Mouse (Mus musculus): ENCODE data around the gene Mllt1. TPM values are rescaled to one million over a fixed set of nuclear protein-coding genes. Genes with fewer than 3 reads are reported as not detected.

Gene Mllt1
- polyA plus RNA-seq, 1 experiment from 2014 or later, result 100 TPM

- ATAC-seq (ENCODE audit: low FRiP score), result peak; percentile 30; the same call in 1 of the 2 replicates
- Histone ChIP-seq H3K4me1 (peaks cover 14% of the 10 kb centered on the region), H3K9ac (no peak overlapping the region), H3K9me3 (replicated peaks) (no peaks in the 10 kb centered on the region), H3K4me3 (no peak overlapping the region), H3K4me2 (replicated peaks) (no peak overlapping the region), H3K27me3 (no peaks in the 10 kb centered on the region), H3K27ac (no peak overlapping the region), H3K36me3 (peaks cover 100% of the 10 kb centered on the region)
- 89% methylated on average over 7 of the region's 7 CpGs for WGBS
Observed at GRCm38 (mm10) chr17:56897630-56898195, 37.5 kb downstream of the Mllt1 start.

- WGBS, result 61% methylated on average over 6 of the region's 6 CpGs
- Histone ChIP-seq H3K9ac (peak overlapping the region; percentile 15; the same call in 1 of the 2 replicates), H3K9me3 (replicated peaks) (no peaks in the 10 kb centered on the region), H3K27me3 (no peaks in the 10 kb centered on the region), H3K4me2 (replicated peaks) (no peak overlapping the region), H3K27ac (peak overlapping the region; percentile 68), H3K4me3 (no peak overlapping the region), H3K4me1 (peaks cover 14% of the 10 kb centered on the region), H3K36me3 (peaks cover 100% of the 10 kb centered on the region)
- ATAC-seq (ENCODE audit: low FRiP score), result peak; percentile 68
Observed at GRCm38 (mm10) chr17:56896513-56897129, 38.6 kb downstream of the Mllt1 start.

GRCm38 (mm10) chr17:56895368-56895918 is 39.8 kb downstream of the Mllt1 start:
- Histone ChIP-seq H3K9me3 (replicated peaks) (no peaks in the 10 kb centered on the region), H3K27me3 (no peaks in the 10 kb centered on the region), H3K4me2 (replicated peaks) (no peak overlapping the region), H3K36me3 (peaks cover 96% of the 10 kb centered on the region), H3K27ac (no peak overlapping the region), H3K4me1 (peaks cover 14% of the 10 kb centered on the region), H3K4me3 (no peak overlapping the region), H3K9ac (no peak overlapping the region)
- whole genome bisulfite sequencing, result 92% methylated on average over 9 of the region's 9 CpGs
- no peak for ATAC-seq (ENCODE audit: low FRiP score)

- no peak for ATAC-seq (ENCODE audit: low FRiP score)
- Histone ChIP-seq H3K27ac (no peak overlapping the region), H3K4me3 (no peak overlapping the region), H3K4me2 (replicated peaks) (no peak overlapping the region), H3K4me1 (no peaks in the 10 kb centered on the region), H3K36me3 (peaks cover 67% of the 10 kb centered on the region), H3K9me3 (replicated peaks) (peaks cover 5% of the 10 kb centered on the region; the same call in 1 of the 2 replicates), H3K27me3 (no peaks in the 10 kb centered on the region), H3K9ac (no peak overlapping the region)
- WGBS, result 92% methylated on average over 2 of the region's 2 CpGs
Observed at GRCm38 (mm10) chr17:56890018-56890417, 45.2 kb downstream of the Mllt1 start.

- Histone ChIP-seq H3K9me3 (replicated peaks) (peaks cover 5% of the 10 kb centered on the region; the same call in 1 of the 2 replicates), H3K4me1 (no peaks in the 10 kb centered on the region), H3K27me3 (no peaks in the 10 kb centered on the region), H3K27ac (no peak overlapping the region), H3K9ac (no peak overlapping the region), H3K4me2 (replicated peaks) (no peak overlapping the region), H3K4me3 (no peak overlapping the region), H3K36me3 (peaks cover 47% of the 10 kb centered on the region)
- 70% methylated on average over 2 of the region's 3 CpGs for WGBS
- ATAC-seq (ENCODE audit: low FRiP score), result no peak
Observed at GRCm38 (mm10) chr17:56888050-56888449, 47.2 kb downstream of the Mllt1 start.

GRCm38 (mm10) chr17:56884809-56885208 is 50.4 kb downstream of the Mllt1 start:
- WGBS, result 89% methylated on average over 17 of the region's 17 CpGs
- Histone ChIP-seq H3K4me1 (no peaks in the 10 kb centered on the region), H3K9me3 (replicated peaks) (peaks cover 5% of the 10 kb centered on the region; the same call in 1 of the 2 replicates), H3K27ac (no peak overlapping the region), H3K27me3 (no peaks in the 10 kb centered on the region), H3K4me2 (replicated peaks) (no peak overlapping the region), H3K36me3 (peaks cover 19% of the 10 kb centered on the region), H3K4me3 (no peak overlapping the region), H3K9ac (no peak overlapping the region)
- ATAC-seq (ENCODE audit: low FRiP score), result no peak

- no peak for ATAC-seq (ENCODE audit: low FRiP score)
- H3K4me2 ChIP-seq (replicated peaks), result no peak overlapping the region
- no peaks in the 10 kb centered on the region for H3K4me1 ChIP-seq
- peaks cover 5% of the 10 kb centered on the region; the same call in 1 of the 2 replicates for H3K9me3 ChIP-seq (replicated peaks)
- no peak overlapping the region for H3K9ac ChIP-seq
- no peak overlapping the region for H3K27ac ChIP-seq
- H3K36me3 ChIP-seq, result peaks cover 14% of the 10 kb centered on the region
- no peaks in the 10 kb centered on the region for H3K27me3 ChIP-seq
- 70% methylated on average over 5 of the region's 5 CpGs for WGBS
- H3K4me3 ChIP-seq, result no peak overlapping the region
Observed at GRCm38 (mm10) chr17:56884331-56884730, 50.9 kb downstream of the Mllt1 start.

GRCm38 (mm10) chr17:56883612-56884011 is 51.6 kb downstream of the Mllt1 start:
- H3K9me3 ChIP-seq (replicated peaks), result peaks cover 5% of the 10 kb centered on the region; the same call in 1 of the 2 replicates
- H3K27ac ChIP-seq, result no peak overlapping the region
- no peaks in the 10 kb centered on the region for H3K4me1 ChIP-seq
- H3K4me2 ChIP-seq (replicated peaks), result no peak overlapping the region
- peaks cover 7% of the 10 kb centered on the region; the same call in 1 of the 2 replicates for H3K36me3 ChIP-seq
- 44% methylated on average over 17 of the region's 17 CpGs for WGBS
- H3K27me3 ChIP-seq, result no peaks in the 10 kb centered on the region
- H3K9ac ChIP-seq, result no peak overlapping the region
- no peak for ATAC-seq (ENCODE audit: low FRiP score)
- no peak overlapping the region for H3K4me3 ChIP-seq

GRCm38 (mm10) chr17:56877426-56877825 is 57.8 kb downstream of the Mllt1 start:
- WGBS, result 92% methylated on average over 19 of the region's 19 CpGs
- Histone ChIP-seq H3K9ac (no peak overlapping the region), H3K4me3 (no peak overlapping the region), H3K27ac (no peak overlapping the region), H3K27me3 (no peaks in the 10 kb centered on the region), H3K4me2 (replicated peaks) (no peak overlapping the region), H3K9me3 (replicated peaks) (no peaks in the 10 kb centered on the region), H3K36me3 (no peaks in the 10 kb centered on the region), H3K4me1 (no peaks in the 10 kb centered on the region)
- no peak for ATAC-seq (ENCODE audit: low FRiP score)

- Histone ChIP-seq H3K4me3 (no peak overlapping the region), H3K27ac (no peak overlapping the region), H3K27me3 (no peaks in the 10 kb centered on the region), H3K4me1 (no peaks in the 10 kb centered on the region), H3K4me2 (replicated peaks) (no peak overlapping the region), H3K9ac (no peak overlapping the region), H3K36me3 (no peaks in the 10 kb centered on the region), H3K9me3 (replicated peaks) (no peaks in the 10 kb centered on the region)
- no peak for ATAC-seq (ENCODE audit: low FRiP score)
- WGBS, result 69% methylated on average over 8 of the region's 8 CpGs
Observed at GRCm38 (mm10) chr17:56876981-56877380, 58.2 kb downstream of the Mllt1 start.

- Histone ChIP-seq H3K4me2 (replicated peaks) (no peak overlapping the region), H3K27me3 (no peaks in the 10 kb centered on the region), H3K9me3 (replicated peaks) (no peaks in the 10 kb centered on the region), H3K4me1 (no peaks in the 10 kb centered on the region), H3K9ac (no peak overlapping the region), H3K27ac (no peak overlapping the region), H3K4me3 (no peak overlapping the region), H3K36me3 (no peaks in the 10 kb centered on the region)
- ATAC-seq (ENCODE audit: low FRiP score), result no peak
- 80% methylated on average over 3 of the region's 3 CpGs for WGBS
Observed at GRCm38 (mm10) chr17:56876465-56876864, 58.8 kb downstream of the Mllt1 start.

- Histone ChIP-seq H3K4me1 (no peaks in the 10 kb centered on the region), H3K9ac (no peak within 1 kb of the TSS), H3K4me2 (replicated peaks) (no peak within 1 kb of the TSS), H3K27ac (no peak within 1 kb of the TSS), H3K36me3 (no peaks in the 10 kb centered on the region), H3K4me3 (no peak within 1 kb of the TSS), H3K27me3 (no peaks in the 10 kb centered on the region), H3K9me3 (replicated peaks) (no peaks in the 10 kb centered on the region)
- ATAC-seq (ENCODE audit: low FRiP score), result no peak
- WGBS, result 85% methylated on average over 12 of the region's 12 CpGs
Observed at GRCm38 (mm10) chr17:56874936-56875651, 60.1 kb downstream of the Mllt1 start, which contains the start of gene 1700061G19Rik. Gene 1700061G19Rik, plus strand, starts transcription at chr17:56875477.
